ENCODE assay signal across 24 mouse cellular contexts in the genomic region with DNA sequence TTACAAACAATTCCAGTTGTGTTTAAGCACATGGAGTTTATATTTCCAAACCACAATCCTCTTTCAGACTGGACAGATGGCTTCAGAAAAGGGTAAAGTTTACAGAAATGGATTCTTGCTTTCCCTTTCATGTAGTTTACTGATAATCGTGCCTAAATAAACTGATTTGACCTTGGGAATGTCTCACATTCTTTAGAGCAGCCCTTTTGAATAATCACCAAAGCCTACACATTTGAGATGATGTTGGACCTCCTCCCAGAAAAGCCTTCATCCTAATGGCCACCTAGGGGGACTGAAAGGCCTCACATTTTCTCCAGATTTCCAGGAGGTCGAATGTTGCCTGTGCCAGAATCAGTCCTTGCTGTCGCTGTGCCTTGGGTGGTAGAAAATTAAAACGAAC.
DNase-seq lines count a peak whose midpoint lies in the region; ATAC-seq and TF ChIP-seq lines count a peak whose summit lies in the region.
"Had no signal": no experiment of that assay in that cellular context is flagged by ENCODE, and none has a peak within 500 bp of the region (broad histone marks: within the 10 kb centered on the region; RNA-seq: fewer than 3 reads in every experiment).

No protein-coding gene starts in this region.

- no peak overlapping the region for H3K4me3 ChIP-seq in forebrain, embryonic 14.5 days (ENCODE audit: low read depth, low read length)
- no peak overlapping the region for H3K4me3 ChIP-seq in forebrain, embryonic 16.5 days (replicated peaks; ENCODE audit: low read length)
- H3K4me3 ChIP-seq in liver, adult 2 months (ENCODE audit: insufficient read depth, low read depth, low read length), result no peak overlapping the region
- H3K4me3 ChIP-seq in liver, postnatal 0 days (ENCODE audit: low read depth, low read length), result no peak overlapping the region
- H3K4me3 ChIP-seq: embryonic facial prominence, embryonic 12.5 days; erythroblast, embryonic 14.5 days; forebrain, embryonic 12.5 days; hindbrain, embryonic 12.5 days; hindbrain, embryonic 15.5 days had no signal

- no peaks in the 10 kb centered on the region for H3K27me3 ChIP-seq in forebrain, embryonic 14.5 days (replicated peaks; ENCODE audit: control insufficient read depth, insufficient read depth, low read length)
- H3K27me3 ChIP-seq in forebrain, embryonic 16.5 days (replicated peaks; ENCODE audit: control insufficient read depth, insufficient read depth, low read length), result no peaks in the 10 kb centered on the region
- H3K27me3 ChIP-seq in liver, adult 2 months (ENCODE audit: control insufficient read depth, insufficient read depth, low read length), result no peaks in the 10 kb centered on the region
- no peaks in the 10 kb centered on the region for H3K27me3 ChIP-seq in liver, postnatal 0 days (ENCODE audit: insufficient read depth, low read length)
- H3K27me3 ChIP-seq: CH12.LX; embryonic facial prominence, embryonic 12.5 days; forebrain, embryonic 12.5 days; hindbrain, embryonic 12.5 days; hindbrain, embryonic 15.5 days had no signal

- peak; percentile 32 for DNase-seq in forebrain, embryonic 14.5 days (ENCODE audit: low spot score)
- DNase-seq in liver, adult 2 months (ENCODE audit: extremely low read depth, low read depth, low spot score), result peak; percentile 13
- DNase-seq in liver, postnatal 0 days, result no peak
- peak; percentile 53 for DNase-seq in Muller cell, postnatal 12 days (ENCODE audit: inconsistent ontology term)
- peak; percentile 57 for DNase-seq in brain, embryonic 14.5 days (ENCODE audit: low read depth)
- DNase-seq in urinary bladder, postnatal 36 days (ENCODE audit: low spot score in 2 of 2), result no peak
- DNase-seq: adrenal gland, adult 8-10 months; adrenal gland, postnatal 25 days; B cell, adult 2 months; cerebellum, adult 18-20 months; cerebellum, adult 9-10 months; cerebellum, postnatal 14 days; forebrain, postnatal 0 days; gastrocnemius, postnatal 25 days had no signal

- H3K9me3 ChIP-seq in forebrain, embryonic 14.5 days (replicated peaks; ENCODE audit: control insufficient read depth, low read length), result no peaks in the 10 kb centered on the region
- no peaks in the 10 kb centered on the region for H3K9me3 ChIP-seq in forebrain, embryonic 16.5 days (ENCODE audit: control insufficient read depth, low read length)
- H3K9me3 ChIP-seq in liver, postnatal 0 days (ENCODE audit: low read length), result no peaks in the 10 kb centered on the region
- H3K9me3 ChIP-seq: embryonic facial prominence, embryonic 12.5 days; forebrain, embryonic 12.5 days; G1E; hindbrain, embryonic 12.5 days; hindbrain, embryonic 15.5 days had no signal

- no peak overlapping the region for H3K4me2 ChIP-seq in forebrain, embryonic 14.5 days (ENCODE audit: low read length)
- H3K4me2 ChIP-seq in forebrain, embryonic 16.5 days (ENCODE audit: low read length), result no peak overlapping the region
- no peak overlapping the region for H3K4me2 ChIP-seq in liver, postnatal 0 days (ENCODE audit: low read depth, low read length)
- H3K4me2 ChIP-seq: embryonic facial prominence, embryonic 12.5 days; forebrain, embryonic 12.5 days; heart, embryonic 11.5 days; hindbrain, embryonic 12.5 days; hindbrain, embryonic 15.5 days had no signal

- no peak for TF ChIP-seq EP300 in liver, postnatal 0 days (IDR thresholded peaks at IDR 0.05; ENCODE audit: low read depth)

- no peak overlapping the region for H3K9ac ChIP-seq in forebrain, embryonic 14.5 days (ENCODE audit: low read length)
- no peak overlapping the region for H3K9ac ChIP-seq in forebrain, embryonic 16.5 days (replicated peaks; ENCODE audit: low read depth, low read length)
- no peak overlapping the region for H3K9ac ChIP-seq in liver, adult 2 months (ENCODE audit: low read depth, low read length)
- H3K9ac ChIP-seq in liver, postnatal 0 days (replicated peaks), result no peak overlapping the region
- H3K9ac ChIP-seq: embryonic facial prominence, embryonic 12.5 days; forebrain, embryonic 12.5 days; forebrain, postnatal 0 days; hindbrain, embryonic 12.5 days; hindbrain, embryonic 15.5 days had no signal

- TF ChIP-seq POLR2A in liver, adult 2 months (IDR thresholded peaks at IDR 0.05; ENCODE audit: extremely low read depth, insufficient read depth, low read length), result no peak
- TF ChIP-seq POLR2A in brain, embryonic 14.5 days (IDR thresholded peaks at IDR 0.05; ENCODE audit: borderline replicate concordance, extremely low read depth, insufficient read depth, insufficient read length, poor library complexity, severe bottlenecking), result no peak

- H3K27ac ChIP-seq in forebrain, embryonic 14.5 days (ENCODE audit: low read depth, low read length), result no peak overlapping the region
- H3K27ac ChIP-seq in forebrain, embryonic 16.5 days (ENCODE audit: low read length), result no peak overlapping the region
- no peak overlapping the region for H3K27ac ChIP-seq in liver, adult 2 months (replicated peaks; ENCODE audit: insufficient read depth, low read depth, low read length)
- H3K27ac ChIP-seq in liver, postnatal 0 days (ENCODE audit: low read depth), result no peak overlapping the region
- H3K27ac ChIP-seq: embryonic facial prominence, embryonic 12.5 days; forebrain, embryonic 12.5 days; hindbrain, embryonic 12.5 days; hindbrain, embryonic 15.5 days had no signal

- WGBS in forebrain, embryonic 14.5 days, result 24% methylated on average over 4 of the region's 4 CpGs
- 29% methylated on average over 4 of the region's 4 CpGs for WGBS in forebrain, embryonic 16.5 days
- 65% methylated on average over 4 of the region's 4 CpGs for WGBS in liver, adult 2 months
- 64% methylated on average over 4 of the region's 4 CpGs for WGBS in liver, postnatal 0 days (ENCODE audit: insufficient replicate concordance)

- H3K4me1 ChIP-seq in forebrain, embryonic 14.5 days (ENCODE audit: control insufficient read depth, insufficient read depth, low read length), result no peaks in the 10 kb centered on the region; the same call in 1 of the 2 replicates
- no peaks in the 10 kb centered on the region for H3K4me1 ChIP-seq in forebrain, embryonic 16.5 days (replicated peaks; ENCODE audit: control insufficient read depth, insufficient read depth, low read length)
- no peaks in the 10 kb centered on the region for H3K4me1 ChIP-seq in liver, adult 2 months (ENCODE audit: control insufficient read depth, insufficient read depth, low read length)
- H3K4me1 ChIP-seq in liver, postnatal 0 days (ENCODE audit: insufficient read depth), result no peaks in the 10 kb centered on the region
- H3K4me1 ChIP-seq: forebrain, embryonic 12.5 days; hindbrain, embryonic 12.5 days; hindbrain, embryonic 15.5 days had no signal

- ATAC-seq in forebrain, embryonic 14.5 days, result no peak
- ATAC-seq in forebrain, embryonic 16.5 days, result no peak
- no peak for ATAC-seq in liver, postnatal 0 days
- ATAC-seq: activated CD4-positive, CD25-positive, alpha-beta regulatory T cell, adult 4 months; forebrain, postnatal 0 days had no signal

- no peaks in the 10 kb centered on the region for H3K79me2 ChIP-seq in liver, adult 2 months (ENCODE audit: control insufficient read depth, insufficient read depth, low read length)

- H3K36me3 ChIP-seq in forebrain, embryonic 14.5 days (ENCODE audit: control insufficient read depth, insufficient read depth, low read length), result no peaks in the 10 kb centered on the region
- no peaks in the 10 kb centered on the region for H3K36me3 ChIP-seq in forebrain, embryonic 16.5 days (ENCODE audit: control insufficient read depth, insufficient read depth)
- H3K36me3 ChIP-seq in liver, adult 2 months (ENCODE audit: control insufficient read depth, insufficient read depth, low read length), result no peaks in the 10 kb centered on the region
- H3K36me3 ChIP-seq in liver, postnatal 0 days (replicated peaks; ENCODE audit: insufficient read depth, low read length), result no peaks in the 10 kb centered on the region
- H3K36me3 ChIP-seq: embryonic facial prominence, embryonic 12.5 days; forebrain, embryonic 12.5 days; G1E; hindbrain, embryonic 12.5 days; hindbrain, embryonic 15.5 days had no signal

- no peak for TF ChIP-seq CTCF in liver, adult 2 months (IDR thresholded peaks at IDR 0.05; ENCODE audit: low read depth, low read length)
- no peak for TF ChIP-seq CTCF in liver, postnatal 0 days (IDR thresholded peaks at IDR 0.05; ENCODE audit: low read depth)
- no peak for TF ChIP-seq CTCF in brain, embryonic 14.5 days (IDR thresholded peaks at IDR 0.05; ENCODE audit: borderline replicate concordance, extremely low read depth, insufficient read depth, insufficient read length)

Comparison
In these comparisons a context has a peak if more than half of its experiments do, and no peak if none do; other contexts are left out.
1. DNase-seq: peak in forebrain, embryonic 14.5 days (single experiment), liver, adult 2 months (single experiment), Muller cell, postnatal 12 days (single experiment) and brain, embryonic 14.5 days (single experiment); none in liver, postnatal 0 days (single experiment) and urinary bladder, postnatal 36 days (0 of 2).